Mouse (Mus musculus): ENCODE results near the gene Snrpe.

Snrpe gene

DNA sequence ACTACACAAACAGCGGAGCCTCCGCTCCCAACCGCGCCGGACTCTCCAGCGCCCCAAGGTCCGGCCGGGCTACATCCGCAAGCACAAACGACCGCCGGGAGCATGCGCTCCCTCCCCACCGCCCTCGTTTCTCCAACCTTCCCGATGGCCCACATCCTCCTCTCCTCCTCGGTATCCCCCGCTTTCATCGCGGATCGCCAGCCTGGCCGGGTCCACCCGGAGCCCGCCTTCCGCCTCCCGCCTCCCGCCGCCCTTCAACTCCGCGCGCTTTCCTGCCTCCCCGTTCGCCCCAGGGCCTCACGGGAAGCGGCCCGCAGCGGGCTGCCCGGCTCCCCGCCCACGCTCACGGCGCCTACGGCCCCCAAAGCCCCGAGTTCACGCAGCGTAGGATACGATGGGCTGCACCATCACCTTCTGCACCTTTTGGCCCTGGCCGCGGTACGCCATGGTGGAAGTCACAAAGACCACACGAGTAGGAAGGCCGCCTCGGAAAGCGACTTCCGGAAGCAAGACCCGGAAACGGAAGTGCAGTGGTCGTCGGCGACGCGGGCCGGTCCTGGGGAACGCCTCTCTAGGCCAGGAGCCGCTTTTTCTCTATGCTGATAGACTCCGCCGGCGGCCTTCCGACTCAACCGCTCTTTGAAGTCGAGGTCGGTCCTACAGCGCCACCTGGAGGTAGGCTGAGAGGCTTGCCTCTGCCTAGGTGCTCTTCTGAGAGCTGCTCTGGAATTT lies at the start of gene Snrpe:
Gene Snrpe, minus strand, starts transcription at position 521 of the 732 bp plus-strand sequence.
- DNase-seq, result peak; percentile 99

GRCm38 (mm10) chr1:133658878-133659277 lies 48.8 kb upstream of the Snrpe start:
- DNase-seq, result peak; percentile 91

- DNase-seq, result peak; percentile 84
These were observed 46.7 kb upstream of the Snrpe start for GRCm38 (mm10) chr1:133656811-133657210.

GRCm38 (mm10) chr1:133653033-133653432 lies 42.9 kb upstream of the Snrpe start:
- peak; percentile 9 for DNase-seq

DNA sequence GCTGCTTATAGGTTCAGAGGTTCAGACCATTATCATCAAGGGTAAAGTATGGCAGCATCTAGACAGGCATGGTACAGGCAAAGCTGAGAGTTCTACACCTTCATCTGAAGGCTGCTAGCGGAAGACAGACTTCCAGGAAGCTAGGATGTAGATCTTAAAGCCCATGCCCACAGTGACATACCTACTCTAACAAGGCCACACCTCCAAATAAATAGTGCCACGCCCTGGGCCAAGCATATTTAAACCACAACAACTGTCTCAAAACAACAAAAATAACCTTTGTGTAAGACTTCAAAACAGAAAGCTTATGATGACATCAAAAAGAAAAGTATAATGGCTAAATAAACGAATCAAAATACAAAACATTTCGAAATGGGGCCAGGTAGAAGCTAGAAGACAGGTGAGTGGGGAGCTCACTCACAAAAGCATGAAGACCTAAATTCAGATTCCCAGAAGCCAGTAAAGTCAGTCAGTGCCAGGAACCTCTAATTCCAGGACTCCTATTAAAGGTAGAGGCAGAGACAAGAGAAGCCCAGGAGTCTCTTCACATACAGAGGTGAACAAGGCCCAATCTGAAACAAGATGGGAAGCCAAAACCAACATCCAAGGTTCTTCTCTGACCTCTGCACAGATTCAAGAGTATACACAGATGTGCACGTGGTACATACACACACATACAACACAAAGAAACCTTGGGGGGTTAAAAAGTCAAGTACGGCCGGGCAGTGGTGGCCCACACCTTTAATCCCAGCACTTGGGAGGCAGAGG lies 40.4 kb upstream of the Snrpe start:
- peak; percentile 71 for DNase-seq

DNA sequence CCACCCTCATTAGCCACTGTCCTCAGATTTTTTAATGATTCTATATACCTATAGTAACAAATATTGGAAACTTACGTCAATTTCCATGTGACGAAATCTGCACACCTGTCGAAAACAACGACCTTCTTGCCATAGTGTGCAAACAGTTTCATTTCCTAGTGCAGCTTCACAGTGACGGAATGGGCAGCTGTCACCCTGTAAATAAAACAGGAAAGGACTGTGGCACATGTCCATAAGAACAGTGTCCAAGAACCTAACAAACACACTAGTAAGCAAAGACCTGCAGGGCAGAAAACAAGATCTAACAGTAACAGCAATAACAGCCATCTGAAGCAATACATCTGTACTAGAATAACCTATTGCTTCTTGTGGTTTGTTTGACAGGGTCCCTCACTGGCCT lies 35.6 kb upstream of the Snrpe start:
- no peak for DNase-seq

GRCm38 (mm10) chr1:133641163-133641562 lies 31.1 kb upstream of the Snrpe start:
- DNase-seq, result peak; percentile 61

DNA sequence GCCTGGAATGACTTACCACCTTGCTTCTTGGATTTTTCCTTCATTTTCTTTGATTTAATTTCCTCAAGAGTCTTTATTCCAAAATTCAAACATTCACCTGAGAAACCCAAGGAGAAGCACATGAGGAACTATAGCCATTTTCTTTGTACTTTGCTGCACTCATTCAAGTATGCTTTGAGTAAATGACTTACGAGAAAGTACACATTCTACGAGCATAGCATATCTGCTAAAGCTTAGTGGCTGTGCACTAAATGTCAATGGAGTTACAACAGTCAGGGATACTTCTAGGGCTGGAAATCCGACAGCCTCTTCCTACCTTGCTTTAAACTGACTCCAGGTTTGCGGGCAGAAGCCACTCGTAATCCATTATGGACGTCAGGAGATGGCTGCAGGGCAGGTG lies 28.4 kb upstream of the Snrpe start:
- peak; percentile 16 for DNase-seq

DNA sequence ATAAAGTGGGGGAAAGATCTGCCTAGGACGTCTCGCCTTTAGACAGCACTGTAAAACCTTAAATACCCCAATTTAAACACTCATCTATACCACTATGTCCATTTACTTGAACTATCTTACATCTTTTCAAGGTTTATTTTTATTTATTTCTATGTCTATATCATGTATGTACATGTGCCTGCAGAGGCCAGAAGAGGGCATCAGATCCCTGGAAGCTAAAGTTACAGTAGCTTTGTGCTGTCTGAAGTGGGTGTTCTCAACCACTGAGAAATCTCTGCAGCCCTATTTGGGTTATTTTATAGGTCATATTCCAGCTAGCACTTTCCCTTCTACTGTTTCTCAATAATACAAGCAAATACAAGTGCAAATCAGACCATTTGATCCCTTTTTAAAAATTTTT lies 22.1 kb upstream of the Snrpe start:
- peak; percentile 39 for DNase-seq

GRCm38 (mm10) chr1:133625052-133625451 lies 15.0 kb upstream of the Snrpe start:
- DNase-seq, result no peak

DNA sequence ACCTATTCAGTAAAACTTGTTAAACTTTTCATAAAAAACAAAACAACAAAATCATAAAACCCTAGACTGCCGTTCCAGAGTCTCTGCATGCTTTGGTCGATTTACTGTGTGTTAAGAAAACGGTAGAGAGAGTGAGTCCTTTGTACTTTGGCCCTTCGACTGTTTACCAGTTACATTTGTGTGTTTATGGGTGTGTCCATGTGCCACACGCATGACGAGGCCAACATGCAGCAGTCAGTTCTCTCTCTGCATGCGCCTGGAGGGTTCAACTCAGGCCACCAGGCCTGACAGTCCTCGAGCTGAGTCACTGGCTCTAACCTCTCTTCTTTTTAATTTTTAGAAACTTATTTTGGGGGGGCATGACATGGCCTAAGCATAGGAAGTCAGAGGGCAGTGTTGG lies 8.2 kb upstream of the Snrpe start:
- DNase-seq, result peak; percentile 81

DNA sequence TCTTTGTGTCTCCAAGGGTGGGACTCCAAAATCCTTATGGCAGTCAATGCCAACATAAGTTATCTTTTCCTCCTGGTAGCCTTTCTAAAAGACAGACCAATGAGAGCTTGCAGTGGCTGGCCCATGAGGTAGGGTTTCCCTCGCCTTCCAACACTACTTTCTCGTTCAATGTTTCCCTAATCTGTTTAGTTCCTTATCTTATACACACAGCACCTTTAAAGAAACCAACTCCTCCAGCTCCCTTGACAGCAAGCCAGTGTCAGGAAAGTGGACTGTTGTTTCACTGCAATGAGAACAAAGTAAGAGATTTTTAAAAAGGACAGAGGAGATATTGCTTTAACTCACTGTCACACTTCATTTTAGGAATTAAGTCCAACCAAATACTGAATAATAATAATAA lies 7.8 kb upstream of the Snrpe start:
- DNase-seq, result peak; percentile 18

GRCm38 (mm10) chr1:133613817-133614216 lies 3.7 kb upstream of the Snrpe start:
- peak; percentile 53 for DNase-seq

DNA sequence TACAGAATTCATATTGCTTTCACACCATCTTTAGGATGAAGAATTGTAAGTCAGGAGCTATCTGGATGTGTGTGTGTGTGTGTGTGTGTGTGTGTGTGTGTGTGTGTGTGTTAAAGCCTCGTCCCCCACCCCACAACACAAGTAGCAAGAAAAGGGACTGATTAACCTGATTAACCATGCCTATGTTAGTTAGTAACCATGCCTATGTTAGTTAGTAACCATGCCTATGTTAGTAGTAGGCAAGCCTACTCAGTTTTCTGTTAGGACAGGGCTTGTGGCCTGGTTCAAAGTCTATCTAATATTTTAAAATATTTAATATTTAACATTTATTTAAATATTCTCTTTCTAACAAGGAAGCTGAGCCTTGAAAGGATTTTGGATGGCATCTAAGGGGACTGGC lies 1.3 kb upstream of the Snrpe start:
- DNase-seq, result peak; percentile 73

- DNase-seq, result peak; percentile 91
These were observed 510 bp upstream of the Snrpe start for GRCm38 (mm10) chr1:133610601-133611000.

DNA sequence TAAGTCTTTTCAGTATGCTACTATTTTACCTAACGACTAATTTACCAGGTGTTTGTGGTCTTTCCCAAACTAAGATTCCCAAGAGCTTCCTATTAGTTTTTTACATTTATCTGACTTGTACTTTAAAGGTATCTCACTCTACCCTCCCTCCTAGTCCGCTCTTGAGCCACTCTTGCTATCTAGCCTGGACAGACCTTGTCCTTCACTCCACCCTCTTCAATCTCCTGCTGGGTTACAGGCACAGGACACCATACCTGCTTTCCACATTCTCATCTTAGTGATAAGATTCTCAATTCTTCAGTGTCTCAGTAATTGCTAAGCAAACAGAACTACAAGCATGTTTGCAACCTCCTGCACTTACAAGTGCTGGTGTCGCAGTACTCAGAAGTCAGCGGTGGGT lies 6.9 kb downstream of the Snrpe start:
- peak; percentile 24 for DNase-seq

- DNase-seq, result peak; percentile 59
These were observed 13.6 kb downstream of the Snrpe start for GRCm38 (mm10) chr1:133596298-133597007.

DNA sequence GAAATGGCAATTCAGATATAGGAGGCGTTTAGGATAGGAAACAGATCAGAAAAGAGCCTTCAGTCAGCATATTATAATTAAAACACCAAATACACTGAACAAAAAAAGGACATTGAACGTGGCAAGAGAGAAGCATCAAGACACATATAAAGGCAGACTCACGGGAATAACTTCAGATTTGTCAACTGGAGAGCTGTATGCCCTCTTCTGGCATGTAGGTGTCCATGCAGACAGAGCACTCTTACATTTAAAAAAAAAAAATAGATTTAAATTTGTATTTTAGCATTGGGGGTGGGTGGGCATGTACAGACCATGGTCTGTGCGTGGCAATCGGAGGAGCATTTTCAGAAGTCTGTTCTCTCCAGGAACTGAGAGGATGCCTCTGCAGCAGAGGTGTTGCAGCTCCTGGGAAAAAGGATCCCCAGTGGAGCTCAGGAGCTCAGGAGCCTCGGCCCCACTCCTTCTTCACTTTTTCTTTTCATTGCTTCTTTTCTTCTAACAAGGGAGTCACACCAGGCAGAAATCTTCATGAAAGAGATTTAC lies 24.0 kb downstream of the Snrpe start:
- peak; percentile 74 for DNase-seq

- no peak for DNase-seq
These were observed 38.8 kb downstream of the Snrpe start for GRCm38 (mm10) chr1:133571293-133571692.

Data from heart, adult 11 months (tissue).